Mouse (Mus musculus): Measurements from ENCODE around the gene Sirpa. TPM values are rescaled to one million over a fixed set of nuclear protein-coding genes. Genes with fewer than 3 reads are reported as not detected.

Sirpa gene
- total and polyA plus RNA-seq, 3 experiments: 20.4 to 30.6 (median 27.1) TPM

GRCm38 (mm10) chr2:129624246-129624918 lies 31.7 kb downstream of the Sirpa start:
- in situ Hi-C loops (cut with MboI; ENCODE audit: low pct_ligation_motif_present, low pct_unique_long_range_greater_than_20kb, low sequenced_read_pairs): no loop called here
- no peak for TF ChIP-seq KAT2A (IDR thresholded peaks at IDR 0.05; ENCODE audit: insufficient replicate concordance, low read length)
- no peak for TF ChIP-seq JUN (IDR thresholded peaks at IDR 0.05; ENCODE audit: insufficient read depth, low read depth, low read length)
- no peak for TF ChIP-seq ETS1 (conservative IDR thresholded peaks at IDR 0.05; ENCODE audit: low read depth, low read length)
- no peak for TF ChIP-seq EP300 (IDR thresholded peaks at IDR 0.05; ENCODE audit: low read length)
- no peak for TF ChIP-seq GABPA (IDR thresholded peaks at IDR 0.05; ENCODE audit: insufficient replicate concordance, low read depth, low read length)
- TF ChIP-seq ZC3H11A (IDR thresholded peaks at IDR 0.05; ENCODE audit: low read depth, low read length): no peak
- H3K9ac ChIP-seq (ENCODE audit: insufficient read depth, low read depth): no peak overlapping the region
- H3K4me3 ChIP-seq (replicated peaks in 1 of 3; ENCODE audit: low read depth in 2 of 3, low read length in 2 of 3, poor library complexity in 1 of 3): no peak overlapping the region
- H3K27ac ChIP-seq (ENCODE audit: insufficient read depth, low read depth): no peak overlapping the region
- H3K27me3 ChIP-seq (replicated peaks): no peaks in the 10 kb centered on the region
- dilution Hi-C loops (cut with MboI; ENCODE audit: extremely low pct_ligation_motif_present, extremely low pct_unique_long_range_greater_than_20kb, low sequenced_read_pairs): no loop called here
- peaks cover 26 to 57% of the 10 kb centered on the region in 2 experiments for H3K4me1 ChIP-seq (ENCODE audit: control insufficient read depth in 1 of 2, insufficient read depth in 2 of 2)
- H3K4me2 ChIP-seq (ENCODE audit: insufficient read depth, low read depth, poor library complexity, severe bottlenecking): no peak overlapping the region
- no peak for DNase-seq (ENCODE audit: extremely low read depth)
- H3K36me3 ChIP-seq (replicated peaks in 1 of 2; ENCODE audit: control insufficient read depth in 1 of 2, insufficient read depth in 1 of 2, low read length in 1 of 2): peaks cover 12 to 62% of the 10 kb centered on the region in 2 experiments
- no peaks in the 10 kb centered on the region for H3K9me3 ChIP-seq (replicated peaks; ENCODE audit: low read length)
- H3K79me2 ChIP-seq (replicated peaks; ENCODE audit: control insufficient read depth, extremely low read depth, insufficient read depth, poor library complexity, severe bottlenecking): no peaks in the 10 kb centered on the region

- Histone ChIP-seq H3K79me2 (replicated peaks; ENCODE audit: control insufficient read depth, extremely low read depth, insufficient read depth, poor library complexity, severe bottlenecking) (no peaks in the 10 kb centered on the region), H3K9ac (ENCODE audit: insufficient read depth, low read depth) (no peak overlapping the region), H3K27me3 (replicated peaks) (no peaks in the 10 kb centered on the region), H3K9me3 (replicated peaks; ENCODE audit: low read length) (no peaks in the 10 kb centered on the region), H3K4me2 (ENCODE audit: insufficient read depth, low read depth, poor library complexity, severe bottlenecking) (no peak overlapping the region), H3K4me1 (ENCODE audit: control insufficient read depth in 1 of 2, insufficient read depth in 2 of 2) (peaks cover 26 to 57% of the 10 kb centered on the region in 2 experiments), H3K4me3 (replicated peaks in 1 of 3; ENCODE audit: low read depth in 2 of 3, low read length in 2 of 3, poor library complexity in 1 of 3) (no peak overlapping the region), H3K36me3 (replicated peaks in 1 of 2; ENCODE audit: control insufficient read depth in 1 of 2, insufficient read depth in 1 of 2, low read length in 1 of 2) (peaks cover 12 to 62% of the 10 kb centered on the region in 2 experiments), H3K27ac (ENCODE audit: insufficient read depth, low read depth) (no peak overlapping the region)
- dilution Hi-C loops (cut with MboI; ENCODE audit: extremely low pct_ligation_motif_present, extremely low pct_unique_long_range_greater_than_20kb, low sequenced_read_pairs): no loop called here
- no peak for DNase-seq (ENCODE audit: extremely low read depth)
- TF ChIP-seq E2F4 (IDR thresholded peaks at IDR 0.05; ENCODE audit: insufficient replicate concordance, low read depth, low read length): no peak
- no peak for TF ChIP-seq HCFC1 (IDR thresholded peaks at IDR 0.05; ENCODE audit: low read depth, low read length)
- TF ChIP-seq CTCF (conservative IDR thresholded peaks at IDR 0.05 in 1 of 2, IDR thresholded peaks at IDR 0.05 in 1 of 2; ENCODE audit: low read depth in 2 of 2, low read length in 2 of 2): no peak
- TF ChIP-seq TCF12 (IDR thresholded peaks at IDR 0.05; ENCODE audit: low read depth, low read length): no peak
- no peak for TF ChIP-seq TBP (conservative IDR thresholded peaks at IDR 0.05; ENCODE audit: low read depth, low read length)
- no peak for TF ChIP-seq MEF2A (IDR thresholded peaks at IDR 0.05; ENCODE audit: borderline replicate concordance, low read depth, low read length)
- no peak for TF ChIP-seq NRF1 (IDR thresholded peaks at IDR 0.05; ENCODE audit: low read depth, low read length)
- TF ChIP-seq MXI1 (IDR thresholded peaks at IDR 0.05; ENCODE audit: low read depth, low read length): no peak
- TF ChIP-seq SMC3 (IDR thresholded peaks at IDR 0.05; ENCODE audit: low read depth, low read length): no peak
- no peak for TF ChIP-seq UBTF (IDR thresholded peaks at IDR 0.05; ENCODE audit: low read depth, low read length)
- TF ChIP-seq ZNF384 (IDR thresholded peaks at IDR 0.05; ENCODE audit: low read depth, low read length): no peak
- TF ChIP-seq IRF4 (IDR thresholded peaks at IDR 0.05; ENCODE audit: low read depth, low read length): no peak
- TF ChIP-seq CHD2 (IDR thresholded peaks at IDR 0.05; ENCODE audit: low read length): no peak
- no peak for TF ChIP-seq POLR2AphosphoS2 (IDR thresholded peaks at IDR 0.05; ENCODE audit: low read depth, low read length)
- TF ChIP-seq ETS1 (conservative IDR thresholded peaks at IDR 0.05; ENCODE audit: low read depth, low read length): no peak
- no peak for TF ChIP-seq ZKSCAN1 (IDR thresholded peaks at IDR 0.05; ENCODE audit: borderline replicate concordance, low read depth, low read length)
- TF ChIP-seq PAX5 (IDR thresholded peaks at IDR 0.05; ENCODE audit: low read length): no peak
- no peak for TF ChIP-seq USF1 (IDR thresholded peaks at IDR 0.05; ENCODE audit: low read depth, low read length)
- in situ Hi-C loops (cut with MboI; ENCODE audit: low pct_ligation_motif_present, low pct_unique_long_range_greater_than_20kb, low sequenced_read_pairs): no loop called here
Observed at GRCm38 (mm10) chr2:129624956-129625355, 32.3 kb downstream of the Sirpa start.
